Mouse (Mus musculus): ENCODE data around the gene Gm8978. TPM values are rescaled to one million over a fixed set of nuclear protein-coding genes. Genes with fewer than 3 reads are reported as not detected.
"Not testable (repeated sequence)": the region's sequence is repeated elsewhere in the genome, so short reads cannot be mapped to it uniquely, and the experiment has no call there.

Gm8978 gene
- not detected for polyA plus RNA-seq (2017; shearing (Covaris generic))

GRCm38 (mm10) chr19:33625152-33625551, at the start of gene Gm8978:
Gene Gm8978, minus strand, starts transcription at chr19:33625252.
- ATAC-seq: not testable (repeated sequence)

DNA sequence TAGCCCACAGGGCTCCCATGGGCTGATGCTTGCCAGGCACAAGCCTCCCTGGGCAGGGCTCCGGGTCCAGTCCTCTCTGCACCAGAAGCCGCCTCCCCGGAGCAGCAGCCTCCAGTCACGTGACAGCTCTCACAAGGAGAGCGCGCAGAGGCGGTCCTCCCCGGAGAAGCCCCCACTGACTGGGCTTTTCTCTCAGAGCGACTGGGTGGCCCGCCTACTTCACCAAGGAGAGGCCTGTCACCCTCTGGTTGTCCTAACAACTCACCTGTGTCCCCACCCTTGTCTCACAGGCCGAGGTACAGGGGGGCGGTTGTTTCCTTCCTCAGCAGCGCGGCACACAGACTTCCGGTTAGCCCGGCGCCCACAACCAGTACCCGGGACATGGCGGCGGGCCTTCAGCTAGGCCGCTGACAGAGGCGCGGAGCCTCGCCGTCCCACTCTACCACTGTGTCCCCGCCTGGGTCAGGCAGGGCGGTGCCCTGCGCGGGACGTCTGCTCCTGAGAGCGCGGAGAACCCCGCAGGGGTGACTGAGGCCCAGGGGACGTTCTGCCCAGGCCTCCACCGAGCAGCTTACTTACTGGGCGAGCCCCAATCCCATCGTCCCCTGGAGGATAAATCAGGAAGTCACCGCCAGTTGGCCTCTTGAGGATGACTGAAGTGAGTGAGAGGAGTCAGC, 35.3 kb downstream of the Gm8978 start:
- peak; percentile 84 for ATAC-seq

- ATAC-seq: not testable (repeated sequence)
These were observed 56.5 kb downstream of the Gm8978 start for GRCm38 (mm10) chr19:33568551-33568950.

Other genes starting within 250 kb of the Gm8978 start
- gene Rnls, start 233.0 kb downstream of the Gm8978 start, polyA plus RNA-seq (2017; shearing (Covaris generic)): 1 to 10 TPM; 3.5 to 6.1 (median 5.5) TPM
- gene Lipo4, start 107.5 kb downstream of the Gm8978 start, polyA plus RNA-seq (2017; shearing (Covaris generic)): not detected
- not detected for gene Lipo2, start 126.1 kb upstream of the Gm8978 start, polyA plus RNA-seq (2017; shearing (Covaris generic))
- 10 to 100 TPM in 1 of 3 experiments, 1 to 10 TPM in 2; 6.8 to 11.2 (median 7.5) TPM for gene Lipo3, start 136.7 kb upstream of the Gm8978 start, polyA plus RNA-seq (2017; shearing (Covaris generic))
- gene Lipo1, start 162.2 kb upstream of the Gm8978 start, polyA plus RNA-seq (2017; shearing (Covaris generic)): not detected